Mouse (Mus musculus): ENCODE measurements at regions not wholly inside any gene's neighbourhood (a gene's known extent, or its start where the extent isn't known, plus 50 kb on each side); places are given as distances from the start of the nearest gene placed in this dataset.

DNA sequence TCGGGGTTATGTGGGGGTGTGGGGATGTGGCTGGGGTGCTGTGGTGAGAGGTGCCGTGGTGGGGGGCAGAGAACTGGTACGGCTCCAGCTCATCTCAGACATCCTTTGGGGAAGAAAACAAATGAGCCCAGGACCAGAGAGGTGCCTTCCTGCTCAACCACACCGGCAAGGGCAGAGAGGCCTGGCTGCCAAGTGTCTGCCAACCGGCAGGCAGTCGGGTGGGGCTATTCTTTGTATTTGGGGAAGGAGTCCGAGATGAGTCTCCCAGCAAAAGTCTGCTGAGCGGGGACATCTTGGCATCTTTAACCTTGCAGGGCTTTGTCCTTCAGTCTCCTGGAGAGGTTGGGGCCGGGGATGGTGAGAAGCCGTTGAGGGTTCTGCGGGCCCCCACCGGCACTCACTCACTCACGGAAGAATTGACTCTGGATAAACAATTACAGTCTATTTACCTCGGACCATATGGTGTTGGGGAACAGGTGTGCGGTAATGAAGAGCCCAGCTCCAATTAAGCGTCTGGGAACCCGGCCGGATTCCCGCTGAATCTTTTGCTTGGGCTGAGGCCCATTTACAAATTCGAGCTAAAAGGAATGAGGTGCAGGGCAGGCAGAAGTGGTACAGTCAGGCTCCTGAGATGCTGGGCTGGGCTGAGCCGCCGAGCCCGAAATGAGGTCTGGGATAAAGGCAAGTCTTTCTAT, 108.7 kb upstream of the Sdk2 start:
- Histone ChIP-seq H3K79me2 (replicated peaks; ENCODE audit: control insufficient read depth, extremely low read depth, insufficient read depth, poor library complexity, severe bottlenecking) (no peaks in the 10 kb centered on the region), H3K9me3 (replicated peaks; ENCODE audit: low read length) (no peaks in the 10 kb centered on the region), H3K36me3 (replicated peaks in 1 of 2; ENCODE audit: control insufficient read depth in 1 of 2, insufficient read depth in 1 of 2, low read length in 1 of 2) (no peaks in the 10 kb centered on the region), H3K4me1 (ENCODE audit: control insufficient read depth in 1 of 2, insufficient read depth in 2 of 2) (no peaks in the 10 kb centered on the region), H3K4me2 (ENCODE audit: insufficient read depth, low read depth, poor library complexity, severe bottlenecking) (no peak overlapping the region), H3K27me3 (replicated peaks) (peaks cover 71% of the 10 kb centered on the region), H3K9ac (ENCODE audit: insufficient read depth, low read depth) (no peak overlapping the region), H3K27ac (ENCODE audit: insufficient read depth, low read depth) (no peak overlapping the region), H3K4me3 (replicated peaks in 1 of 3; ENCODE audit: low read depth in 2 of 3, low read length in 2 of 3, poor library complexity in 1 of 3) (no peak overlapping the region)
- dilution Hi-C loops (cut with MboI; ENCODE audit: extremely low pct_ligation_motif_present, extremely low pct_unique_long_range_greater_than_20kb, low sequenced_read_pairs), result no loop called here
- in situ Hi-C loops (cut with MboI; ENCODE audit: low pct_ligation_motif_present, low pct_unique_long_range_greater_than_20kb, low sequenced_read_pairs), result no loop called here
- TF ChIP-seq MAX (IDR thresholded peaks at IDR 0.05; ENCODE audit: low read length) (no peak), ZNF384 (IDR thresholded peaks at IDR 0.05; ENCODE audit: low read depth, low read length) (no peak), TCF12 (IDR thresholded peaks at IDR 0.05; ENCODE audit: low read depth, low read length) (no peak), ELF1 (IDR thresholded peaks at IDR 0.05; ENCODE audit: low read depth, low read length) (no peak), IRF4 (IDR thresholded peaks at IDR 0.05; ENCODE audit: low read depth, low read length) (no peak), EP300 (IDR thresholded peaks at IDR 0.05; ENCODE audit: low read length) (no peak), POLR2A (IDR thresholded peaks at IDR 0.05; ENCODE audit: low read depth, low read length) (no peak), KAT2A (IDR thresholded peaks at IDR 0.05; ENCODE audit: insufficient replicate concordance, low read length) (no peak), CHD1 (IDR thresholded peaks at IDR 0.05; ENCODE audit: low read depth, low read length) (no peak), MAFK (IDR thresholded peaks at IDR 0.05; ENCODE audit: insufficient replicate concordance, low read length) (no peak), USF1 (IDR thresholded peaks at IDR 0.05; ENCODE audit: low read depth, low read length) (no peak), USF2 (conservative IDR thresholded peaks at IDR 0.05; ENCODE audit: low read depth, low read length) (no peak), NRF1 (IDR thresholded peaks at IDR 0.05; ENCODE audit: low read depth, low read length) (no peak)
- DNase-seq (ENCODE audit: extremely low read depth), result no peak

DNA sequence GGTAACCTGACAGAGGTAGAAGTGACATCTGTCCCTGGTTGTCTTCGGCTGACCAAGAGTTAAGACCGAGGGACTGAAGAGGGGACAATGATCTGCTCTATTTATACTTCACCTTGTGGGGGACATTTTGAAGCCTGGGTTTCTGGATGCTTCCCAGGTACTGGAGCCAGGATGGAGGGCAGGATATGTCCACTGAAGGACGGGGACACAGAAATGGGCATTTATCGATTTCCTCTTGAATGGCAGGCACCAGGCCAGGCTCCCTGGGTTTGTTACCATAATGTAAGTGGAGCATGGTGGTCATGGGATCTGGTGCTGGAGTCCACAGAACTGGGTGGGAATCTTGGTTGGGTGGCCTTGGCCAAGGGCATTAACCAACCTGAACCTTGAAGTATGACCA, 108.0 kb upstream of the Sdk2 start:
- no peaks in the 10 kb centered on the region for H3K9me3 ChIP-seq (replicated peaks; ENCODE audit: low read length)
- no peak overlapping the region for H3K4me3 ChIP-seq (replicated peaks in 1 of 3; ENCODE audit: low read depth in 2 of 3, low read length in 2 of 3, poor library complexity in 1 of 3)
- H3K4me1 ChIP-seq (ENCODE audit: control insufficient read depth in 1 of 2, insufficient read depth in 2 of 2), result no peaks in the 10 kb centered on the region
- TF ChIP-seq NELFE (IDR thresholded peaks at IDR 0.05; ENCODE audit: low read depth, low read length) (no peak), ELF1 (IDR thresholded peaks at IDR 0.05; ENCODE audit: low read depth, low read length) (no peak), RCOR1 (conservative IDR thresholded peaks at IDR 0.05; ENCODE audit: low read depth, low read length) (no peak), JUND (conservative IDR thresholded peaks at IDR 0.05; ENCODE audit: low read depth, low read length) (no peak), CHD2 (IDR thresholded peaks at IDR 0.05; ENCODE audit: low read length) (no peak), BHLHE40 (IDR thresholded peaks at IDR 0.05; ENCODE audit: low read depth, low read length) (no peak), ZMIZ1 (IDR thresholded peaks at IDR 0.05; ENCODE audit: low read depth, low read length) (no peak), JUN (IDR thresholded peaks at IDR 0.05; ENCODE audit: insufficient read depth, low read depth, low read length) (no peak), RAD21 (IDR thresholded peaks at IDR 0.05; ENCODE audit: low read depth, low read length) (no peak), TBP (conservative IDR thresholded peaks at IDR 0.05; ENCODE audit: low read depth, low read length) (no peak), UBTF (IDR thresholded peaks at IDR 0.05; ENCODE audit: low read depth, low read length) (no peak)
- H3K79me2 ChIP-seq (replicated peaks; ENCODE audit: control insufficient read depth, extremely low read depth, insufficient read depth, poor library complexity, severe bottlenecking), result no peaks in the 10 kb centered on the region
- H3K9ac ChIP-seq (ENCODE audit: insufficient read depth, low read depth), result no peak overlapping the region
- H3K36me3 ChIP-seq (replicated peaks in 1 of 2; ENCODE audit: control insufficient read depth in 1 of 2, insufficient read depth in 1 of 2, low read length in 1 of 2), result no peaks in the 10 kb centered on the region
- no peak overlapping the region for H3K27ac ChIP-seq (ENCODE audit: insufficient read depth, low read depth)
- in situ Hi-C loops (cut with MboI; ENCODE audit: low pct_ligation_motif_present, low pct_unique_long_range_greater_than_20kb, low sequenced_read_pairs) (no loop called here), dilution Hi-C loops (cut with MboI; ENCODE audit: extremely low pct_ligation_motif_present, extremely low pct_unique_long_range_greater_than_20kb, low sequenced_read_pairs) (no loop called here)
- H3K4me2 ChIP-seq (ENCODE audit: insufficient read depth, low read depth, poor library complexity, severe bottlenecking), result no peak overlapping the region
- peaks cover 70% of the 10 kb centered on the region for H3K27me3 ChIP-seq (replicated peaks)
- no peak for DNase-seq (ENCODE audit: extremely low read depth)

All from CH12.LX (cell line).